Mouse (Mus musculus) kidney, embryonic 14.5 days (tissue): ENCODE data around the gene Krt15. TPM values are rescaled to one million over a fixed set of nuclear protein-coding genes. Genes with fewer than 3 reads are reported as not detected.

Source experiments
- ATAC-seq: fragments of 200-750 bp; cut with Nextera tagmentation; 2 replicates; pipeline ENCODE4 v1.8.0; 2017; ENCODE audit warnings: moderate number of reproducible peaks, mild to moderate bottlenecking, moderate TSS enrichment, moderate library complexity; ENCODE audit not compliant: low FRiP score, low TSS enrichment
- H3K27ac ChIP-seq: fragments of 300-500 bp; sonication (generic); 2 replicates; pipeline ENCODE4 v1.5.1; 2014; ENCODE audit warnings: low read depth, mild to moderate bottlenecking, low read length, moderate library complexity, mixed read lengths
- H3K27me3 ChIP-seq: fragments of 300-500 bp; sonication (generic); 2 replicates; pipeline ENCODE4 v1.6.1; 2014; ENCODE audit warnings: mild to moderate bottlenecking, low read length; ENCODE audit not compliant: control insufficient read depth, insufficient read depth
- H3K36me3 ChIP-seq: fragments of 300-500 bp; sonication (generic); 2 replicates; pipeline ENCODE4 v1.6.1; 2014; ENCODE audit warnings: low read length, mixed read lengths; ENCODE audit not compliant: control insufficient read depth, insufficient read depth
- H3K4me1 ChIP-seq: fragments of 300-500 bp; sonication (generic); 2 replicates; pipeline ENCODE4 v1.6.1; 2014; ENCODE audit warnings: low read length, mixed read lengths; ENCODE audit not compliant: control insufficient read depth, insufficient read depth
- H3K4me2 ChIP-seq: fragments of 300-500 bp; sonication (generic); replicated peaks from 2 replicates; pipeline ENCODE4 v1.6.1; 2014; ENCODE audit warnings: low read depth, mild to moderate bottlenecking, low read length
- H3K4me3 ChIP-seq: fragments of 300-500 bp; sonication (generic); 2 replicates; pipeline ENCODE4 v1.5.1; 2014; ENCODE audit warnings: mild to moderate bottlenecking, low read length
- H3K9ac ChIP-seq: fragments of 300-500 bp; sonication (generic); 2 replicates; pipeline ENCODE4 v1.6.1; 2014; ENCODE audit warnings: low read depth, mild to moderate bottlenecking, low read length, moderate library complexity
- H3K9me3 ChIP-seq: fragments of 300-500 bp; sonication (generic); 2 replicates; pipeline ENCODE4 v1.6.1; 2016; ENCODE audit warnings: low read length; ENCODE audit not compliant: control insufficient read depth
- WGBS: fragments of 180-500 bp; shearing (Covaris S2); extraction: QIAGEN DNeasy Blood & Tissue Kit; methylation state at CpG from one replicate; pipeline ENCODE4 v1.1.7; 2014; 5-methylcytosine and 5-hydroxymethylcytosine counted together
- polyA plus RNA-seq: library from polyadenylated mRNA; unstranded; fragments of >200 nt; fragmentation: Nextera tagmentation; extraction: Ambion mirVana; gene quantifications from 2 replicates; pipeline ENCODE4 v1.2.1, GENCODE M21; 2014

The Krt15 gene
- polyA plus RNA-seq, result 0.96 and 1.2 TPM in 2 replicates

DNA sequence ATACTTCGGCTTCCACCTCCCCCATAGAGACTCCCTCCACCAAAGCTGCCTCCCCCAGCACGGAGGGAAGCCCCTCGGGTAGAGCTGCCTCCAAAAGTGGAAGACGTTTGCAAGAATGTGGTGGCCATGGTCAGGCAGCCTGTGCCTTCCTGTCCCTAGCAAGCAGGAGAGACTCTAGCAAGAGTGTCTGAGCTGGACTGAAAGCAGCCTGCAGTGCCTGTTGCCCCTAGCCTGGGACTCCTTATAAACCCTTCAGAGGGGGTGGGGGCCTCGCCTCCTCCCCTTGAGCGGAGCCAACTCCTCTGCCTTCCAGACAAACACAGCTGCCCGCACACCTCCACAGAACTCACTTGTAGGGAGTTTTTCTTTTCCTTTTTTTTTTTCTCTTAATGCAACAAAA, at the start of gene Krt15:
TSS of gene Krt15 (minus strand) at position 198 of the 400 bp plus-strand sequence.
- Histone ChIP-seq H3K4me1 (peaks cover 12% of the 10 kb centered on the region; the same call in 1 of the 2 replicates), H3K27me3 (no peaks in the 10 kb centered on the region), H3K4me2 (no peak within 1 kb of the TSS), H3K36me3 (no peaks in the 10 kb centered on the region), H3K27ac (no peak within 1 kb of the TSS), H3K9ac (no peak within 1 kb of the TSS), H3K4me3 (no peak within 1 kb of the TSS), H3K9me3 (no peaks in the 10 kb centered on the region)
- no peak for ATAC-seq
- 37% methylated on average over 7 of the region's 7 CpGs for WGBS

DNA sequence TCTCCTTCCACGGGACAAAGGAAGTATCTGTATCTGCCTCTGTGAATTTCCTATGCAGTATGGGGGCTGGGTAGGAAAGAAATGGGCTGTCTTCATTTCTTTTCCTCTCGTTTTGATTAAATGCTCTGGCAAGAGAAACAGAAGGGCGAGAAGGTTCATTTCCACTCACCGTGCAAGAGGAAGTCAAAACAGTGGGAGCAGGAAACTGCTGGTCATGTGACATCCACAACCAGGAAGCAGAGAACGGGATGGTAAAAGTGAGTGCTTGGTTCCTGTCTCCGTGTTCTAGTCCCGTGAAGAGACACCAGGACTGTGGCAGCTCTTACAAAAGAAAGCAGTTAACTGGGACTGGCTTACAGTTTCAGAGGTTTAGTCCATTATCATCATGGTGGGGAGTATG, 46.0 kb upstream of the Krt15 start:
- Histone ChIP-seq H3K9ac (no peak overlapping the region), H3K4me3 (no peak overlapping the region), H3K4me2 (no peak overlapping the region), H3K27ac (no peak overlapping the region), H3K36me3 (no peaks in the 10 kb centered on the region), H3K27me3 (no peaks in the 10 kb centered on the region), H3K4me1 (no peaks in the 10 kb centered on the region), H3K9me3 (no peaks in the 10 kb centered on the region)
- WGBS, result 73% methylated on average over 7 of the region's 7 CpGs
- no peak for ATAC-seq

DNA sequence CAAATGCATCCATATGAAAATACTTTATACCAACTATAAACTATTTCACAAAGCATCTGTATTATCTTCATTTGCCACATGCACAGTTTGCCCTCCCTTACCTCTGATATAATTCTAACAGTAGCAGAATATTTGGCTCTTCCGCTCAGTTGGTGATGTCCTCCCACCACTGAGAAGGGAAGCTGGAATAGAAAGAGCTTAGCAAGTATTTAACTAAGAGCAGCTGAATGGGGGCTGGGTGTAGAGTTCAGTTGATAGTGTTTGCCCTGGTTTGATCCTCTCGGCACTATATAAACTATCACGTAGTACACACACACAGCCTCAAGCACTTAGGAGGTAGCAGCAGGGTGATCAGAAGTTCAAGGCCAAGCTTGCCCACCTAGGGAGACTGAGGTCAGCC, 43.5 kb upstream of the Krt15 start:
- Histone ChIP-seq H3K4me2 (no peak overlapping the region), H3K9ac (no peak overlapping the region), H3K4me3 (no peak overlapping the region), H3K27ac (no peak overlapping the region), H3K36me3 (no peaks in the 10 kb centered on the region), H3K27me3 (no peaks in the 10 kb centered on the region), H3K9me3 (no peaks in the 10 kb centered on the region), H3K4me1 (no peaks in the 10 kb centered on the region)
- WGBS, result 85% methylated on average over 3 of the region's 3 CpGs
- ATAC-seq, result no peak

DNA sequence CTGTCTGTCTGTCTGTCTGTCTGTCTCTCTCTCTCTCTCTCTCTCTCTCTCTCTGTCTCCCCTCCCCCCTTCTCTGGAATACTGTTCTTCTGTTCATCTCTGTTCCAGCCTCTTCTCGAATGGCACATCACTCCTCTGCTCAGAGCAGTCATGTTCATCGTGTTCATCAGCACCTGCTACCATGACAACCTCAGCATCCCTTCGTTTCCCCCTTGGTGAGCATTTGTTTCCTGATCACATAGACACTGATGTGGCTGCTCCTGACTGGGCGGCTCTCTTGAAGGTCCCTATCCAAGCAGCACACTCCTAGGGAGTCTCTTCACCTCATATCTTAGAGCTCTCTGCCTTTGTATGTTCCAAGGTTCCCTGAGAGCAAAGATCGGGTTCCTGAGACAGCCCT, 42.6 kb upstream of the Krt15 start:
- ATAC-seq, result no peak
- Histone ChIP-seq H3K4me3 (no peak overlapping the region), H3K27me3 (no peaks in the 10 kb centered on the region), H3K4me2 (no peak overlapping the region), H3K4me1 (no peaks in the 10 kb centered on the region), H3K27ac (no peak overlapping the region), H3K9me3 (no peaks in the 10 kb centered on the region), H3K9ac (no peak overlapping the region), H3K36me3 (no peaks in the 10 kb centered on the region)
- WGBS, result 84% methylated on average over 5 of the region's 5 CpGs

DNA sequence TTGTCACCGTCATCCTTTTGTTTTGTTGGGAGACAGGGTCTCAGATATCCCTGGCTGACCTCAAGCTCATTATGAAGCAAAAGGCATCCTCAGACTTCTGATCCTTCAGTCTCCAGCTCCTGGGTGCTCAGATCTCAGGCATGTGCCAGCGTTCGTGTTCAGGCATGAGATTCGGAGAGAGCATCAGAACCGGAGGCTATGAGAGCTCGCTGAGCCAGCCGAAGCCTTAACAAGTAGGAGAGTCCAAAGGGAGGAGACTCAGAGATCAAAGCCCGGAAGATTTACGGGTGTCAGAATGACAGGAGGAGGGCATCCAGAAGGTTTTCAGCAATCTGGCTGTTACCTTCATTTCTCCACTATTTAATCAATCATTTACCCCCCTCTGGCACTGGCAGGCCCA, 41.1 kb upstream of the Krt15 start:
- no peak overlapping the region for H3K9ac ChIP-seq
- H3K36me3 ChIP-seq, result no peaks in the 10 kb centered on the region
- no peaks in the 10 kb centered on the region for H3K27me3 ChIP-seq
- H3K4me1 ChIP-seq, result no peaks in the 10 kb centered on the region
- no peak overlapping the region for H3K4me3 ChIP-seq
- no peak overlapping the region for H3K27ac ChIP-seq
- no peak for ATAC-seq
- H3K4me2 ChIP-seq, result no peak overlapping the region
- 39% methylated on average over 9 of the region's 9 CpGs for WGBS
- H3K9me3 ChIP-seq, result no peaks in the 10 kb centered on the region

DNA sequence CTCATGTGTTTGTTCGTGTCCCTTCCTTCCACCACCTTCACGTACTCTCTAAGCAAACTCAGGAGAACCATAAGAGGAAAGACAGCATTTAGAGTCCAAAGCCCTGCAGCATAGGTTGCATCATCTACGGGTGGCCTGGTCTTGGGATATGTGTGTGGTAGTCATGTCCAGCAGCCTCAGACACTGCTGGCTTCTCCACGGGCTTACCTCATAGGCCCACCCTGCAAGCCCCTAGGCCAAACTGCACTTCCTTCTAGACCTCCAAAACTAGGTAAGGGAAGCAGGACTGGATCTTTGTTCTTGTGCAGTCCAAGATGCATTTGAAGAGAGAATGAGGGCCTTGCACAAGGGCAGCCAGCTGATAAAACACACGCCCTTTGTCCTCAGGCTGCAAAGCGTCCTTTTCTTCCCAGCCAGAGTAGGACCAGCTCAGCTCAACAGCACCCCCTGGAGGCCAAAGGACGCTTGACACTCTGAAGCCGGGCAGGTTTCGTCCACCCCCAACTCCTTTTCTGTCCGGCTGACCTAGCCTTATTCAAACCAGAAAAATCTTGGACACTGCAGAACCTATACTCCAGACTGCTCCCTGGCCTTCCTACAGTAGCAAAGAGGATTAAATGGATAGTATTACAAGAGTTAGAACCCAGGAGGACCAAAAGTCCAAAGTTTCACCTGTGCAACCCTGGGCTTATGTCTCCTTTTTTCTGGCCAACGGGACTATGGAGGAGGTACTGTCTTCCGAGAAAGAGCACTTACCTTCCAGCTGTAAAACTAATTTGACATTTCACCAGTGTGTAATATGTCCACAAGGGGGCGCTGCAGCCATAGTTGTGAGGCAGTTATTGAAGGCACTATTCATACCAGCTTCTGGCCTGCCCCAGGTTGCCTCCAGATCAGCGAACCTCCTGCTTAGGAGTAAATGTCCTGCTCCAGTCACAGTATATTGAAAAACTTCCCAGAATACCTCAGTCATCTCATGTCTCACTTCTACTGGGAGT, 33.3 kb upstream of the Krt15 start:
- WGBS, result 25% methylated on average over 14 of the region's 14 CpGs
- Histone ChIP-seq H3K4me1 (peaks cover 11% of the 10 kb centered on the region; the same call in 1 of the 2 replicates), H3K4me3 (no peak overlapping the region), H3K36me3 (no peaks in the 10 kb centered on the region), H3K9me3 (no peaks in the 10 kb centered on the region), H3K27ac (no peak overlapping the region), H3K27me3 (no peaks in the 10 kb centered on the region), H3K9ac (no peak overlapping the region), H3K4me2 (no peak overlapping the region)
- peak; percentile 30; the same call in 1 of the 2 replicates for ATAC-seq

DNA sequence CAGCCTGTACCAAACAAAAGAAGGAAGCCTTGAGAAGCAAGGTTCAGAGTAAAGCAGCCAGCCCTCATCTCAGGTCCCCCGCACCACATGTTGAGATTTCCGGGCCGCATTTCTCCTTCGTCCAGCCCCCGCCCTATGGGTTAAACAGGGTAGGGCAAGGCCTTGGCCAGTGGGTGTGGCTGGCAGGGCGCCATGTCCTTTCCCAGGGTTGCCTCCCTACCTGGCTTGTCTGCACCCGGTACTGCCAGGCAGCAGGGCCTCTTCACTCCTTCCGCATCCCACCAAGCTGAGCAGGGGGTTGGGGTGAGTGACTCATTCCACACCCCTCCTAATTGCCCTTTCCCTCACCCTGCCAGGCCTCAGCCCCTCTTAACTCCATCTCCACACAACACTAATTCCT, 32.3 kb upstream of the Krt15 start:
- WGBS, result 55% methylated on average over 8 of the region's 8 CpGs
- peak; percentile 66 for ATAC-seq
- Histone ChIP-seq H3K36me3 (no peaks in the 10 kb centered on the region), H3K4me2 (no peak overlapping the region), H3K4me1 (peaks cover 11% of the 10 kb centered on the region; the same call in 1 of the 2 replicates), H3K9me3 (no peaks in the 10 kb centered on the region), H3K4me3 (no peak overlapping the region), H3K9ac (no peak overlapping the region), H3K27me3 (no peaks in the 10 kb centered on the region), H3K27ac (no peak overlapping the region; the same call in 1 of the 2 replicates)

DNA sequence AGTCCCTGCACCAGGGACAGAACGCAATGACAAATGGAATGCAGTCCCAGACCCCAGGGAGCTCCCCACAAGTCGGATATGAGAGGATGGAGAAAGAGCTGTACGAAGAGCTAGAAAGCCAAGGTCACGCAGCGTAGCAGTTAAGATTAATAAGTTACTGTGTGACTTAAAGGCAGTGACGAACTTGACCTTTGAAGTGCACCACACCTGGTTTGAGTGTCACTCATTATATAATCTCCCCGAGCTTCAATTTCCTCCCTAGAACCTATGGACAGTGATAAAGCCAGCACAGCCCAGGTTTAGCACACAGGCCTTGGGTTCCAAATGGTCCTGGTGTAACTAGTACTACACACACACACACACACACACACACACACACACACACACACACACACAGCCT, 28.7 kb upstream of the Krt15 start:
- no peak for ATAC-seq
- H3K4me2 ChIP-seq, result no peak overlapping the region
- H3K27ac ChIP-seq, result no peak overlapping the region
- H3K4me1 ChIP-seq, result peaks cover 11% of the 10 kb centered on the region; the same call in 1 of the 2 replicates
- no peak overlapping the region for H3K9ac ChIP-seq
- H3K9me3 ChIP-seq, result no peaks in the 10 kb centered on the region
- H3K27me3 ChIP-seq, result no peaks in the 10 kb centered on the region
- WGBS, result 40% methylated on average over 7 of the region's 7 CpGs
- H3K36me3 ChIP-seq, result no peaks in the 10 kb centered on the region
- no peak overlapping the region for H3K4me3 ChIP-seq

DNA sequence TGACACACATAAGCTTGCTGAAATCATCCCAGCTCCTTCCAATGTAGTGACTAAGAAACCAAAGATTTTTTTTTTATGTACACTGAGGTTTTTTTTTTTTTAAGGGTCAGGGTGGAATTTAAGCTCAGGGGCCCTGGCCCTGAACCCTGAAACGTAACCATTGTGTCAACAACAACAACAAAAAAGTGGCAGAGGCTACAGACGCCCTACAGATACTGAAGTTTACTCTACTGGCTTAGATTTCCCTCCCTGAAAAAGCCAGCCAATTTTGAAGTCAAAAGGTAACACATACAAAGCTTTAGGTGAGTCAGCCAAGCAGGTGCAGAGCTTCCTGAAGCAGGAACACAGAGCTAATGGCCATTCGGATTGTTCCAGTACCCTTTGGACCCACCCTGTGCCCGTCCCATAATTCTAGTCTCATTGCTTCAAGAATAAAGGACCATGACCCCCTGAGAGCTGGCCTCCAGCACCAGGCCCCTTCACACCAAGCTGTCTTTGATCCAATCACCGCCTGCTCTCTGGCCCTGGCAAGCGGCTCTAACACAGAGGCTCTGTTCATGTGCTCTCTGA, 22.3 kb upstream of the Krt15 start:
- H3K9me3 ChIP-seq, result no peaks in the 10 kb centered on the region
- H3K27ac ChIP-seq, result no peak overlapping the region
- H3K4me2 ChIP-seq, result no peak overlapping the region
- 48% methylated on average over 6 of the region's 6 CpGs for WGBS
- H3K27me3 ChIP-seq, result no peaks in the 10 kb centered on the region
- 0 out of 2 replicates have a peak, but pooled peaks cover 2% of the 10 kb centered on the region for H3K4me1 ChIP-seq
- H3K9ac ChIP-seq, result no peak overlapping the region
- no peak for ATAC-seq
- no peaks in the 10 kb centered on the region for H3K36me3 ChIP-seq
- H3K4me3 ChIP-seq, result no peak overlapping the region
